Mouse (Mus musculus) midbrain, postnatal 0 days (tissue): ENCODE measurements around the gene Brap. TPM values are rescaled to one million over a fixed set of nuclear protein-coding genes. Genes with fewer than 3 reads are reported as not detected.

Source experiments
- ATAC-seq: fragments of 200-750 bp; cut with Nextera tagmentation; 2 replicates; pipeline ENCODE4 v1.8.0; 2017; ENCODE audit warnings: moderate number of reproducible peaks, mild to moderate bottlenecking, moderate TSS enrichment, moderate library complexity; ENCODE audit not compliant: low FRiP score
- DNase-seq: peaks from one replicate; pipeline ENCODE4 v3.0.0-alpha.2; 2015; ENCODE audit warnings: low spot score
- H3K27ac ChIP-seq: fragments of 300-500 bp; sonication (generic); 2 replicates; pipeline ENCODE4 v1.5.1; 2014; ENCODE audit warnings: low read depth, mild to moderate bottlenecking, low read length, mixed read lengths
- H3K27me3 ChIP-seq: fragments of 300-500 bp; sonication (generic); 2 replicates; pipeline ENCODE4 v1.6.1; 2014; ENCODE audit warnings: low read length, control low read depth, mixed read lengths; ENCODE audit not compliant: insufficient read depth
- H3K36me3 ChIP-seq: fragments of 300-500 bp; sonication (generic); 2 replicates; pipeline ENCODE4 v1.6.1; 2014; ENCODE audit warnings: low read length, control low read depth, mixed read lengths; ENCODE audit not compliant: insufficient read depth
- H3K4me1 ChIP-seq: fragments of 300-500 bp; sonication (generic); 2 replicates; pipeline ENCODE4 v1.6.1; 2014; ENCODE audit warnings: mild to moderate bottlenecking, control low read depth, antibody characterized with exemption, low read length, mixed read lengths; ENCODE audit not compliant: insufficient read depth
- H3K4me2 ChIP-seq: fragments of 300-500 bp; sonication (generic); 2 replicates; pipeline ENCODE4 v1.6.1; 2014; ENCODE audit warnings: low read depth, mild to moderate bottlenecking, low read length, mixed read lengths; ENCODE audit not compliant: poor library complexity, severe bottlenecking
- H3K4me3 ChIP-seq: fragments of 300-500 bp; sonication (generic); 2 replicates; pipeline ENCODE4 v1.5.1; 2014; ENCODE audit warnings: low read depth, mild to moderate bottlenecking, low read length, moderate library complexity
- H3K9ac ChIP-seq: fragments of 300-500 bp; sonication (generic); replicated peaks from 2 replicates; pipeline ENCODE4 v1.6.1; 2014; ENCODE audit warnings: mild to moderate bottlenecking, low read length, moderate library complexity, mixed read lengths; ENCODE audit not compliant: poor library complexity, severe bottlenecking
- H3K9me3 ChIP-seq: fragments of 300-500 bp; sonication (generic); 2 replicates; pipeline ENCODE4 v1.6.1; 2016; ENCODE audit warnings: low read length, control low read depth
- CTCF ChIP-seq: IDR thresholded peaks from 2 replicates; pipeline ENCODE4 v1.5.1; 2016; ENCODE audit warnings: antibody characterized with exemption, mild to moderate bottlenecking
- WGBS: fragments of 180-500 bp; shearing (Covaris S2); extraction: QIAGEN DNeasy Blood & Tissue Kit; methylation state at CpG from one replicate; pipeline ENCODE4 v1.1.7; 2014; 5-methylcytosine and 5-hydroxymethylcytosine counted together
- polyA plus RNA-seq: library from polyadenylated mRNA; unstranded; fragments of >200 nt; fragmentation: Nextera tagmentation; extraction: Ambion mirVana; gene quantifications from 2 replicates; pipeline ENCODE4 v1.2.1, GENCODE M21; 2015
- total RNA-seq: library from RNA; depleted of rRNA; stranded (reverse); fragments of >200 nt; gene quantifications from 2 replicates; pipeline ENCODE4 v1.2.3, GENCODE M21; 2014

The Brap gene
- total and polyA plus RNA-seq, 2 experiments from 2014 or later, result 43.5 to 48.2 TPM

DNA sequence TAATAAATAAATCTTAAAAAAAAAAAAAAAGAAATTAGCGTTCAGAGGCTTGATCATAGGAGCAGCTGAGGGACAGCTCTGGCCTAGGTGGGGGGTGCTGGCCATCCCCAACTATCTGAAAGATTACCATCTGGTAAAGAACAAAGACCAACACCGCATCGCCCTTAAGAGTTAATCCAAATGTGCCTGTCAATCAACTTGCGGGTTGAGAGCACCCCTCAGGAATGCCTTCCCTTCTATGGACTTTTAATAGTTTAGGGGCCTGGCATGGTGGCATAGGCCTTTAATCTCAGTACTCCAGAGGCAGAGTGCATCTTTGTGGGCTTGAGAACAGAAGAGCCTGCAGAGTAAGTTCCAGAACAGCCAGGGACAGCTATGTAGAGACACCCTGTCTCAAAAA, 32.5 kb downstream of the Brap start:
- ATAC-seq, result no peak
- no peak overlapping the region for H3K4me2 ChIP-seq
- H3K27me3 ChIP-seq, result no peaks in the 10 kb centered on the region
- H3K36me3 ChIP-seq, result no peaks in the 10 kb centered on the region
- no peak overlapping the region for H3K4me3 ChIP-seq
- TF ChIP-seq CTCF, result no peak
- 74% methylated on average over 4 of the region's 4 CpGs for WGBS
- DNase-seq, result no peak
- H3K27ac ChIP-seq, result no peak overlapping the region
- H3K9ac ChIP-seq, result no peak overlapping the region
- no peaks in the 10 kb centered on the region for H3K4me1 ChIP-seq
- H3K9me3 ChIP-seq, result no peaks in the 10 kb centered on the region

DNA sequence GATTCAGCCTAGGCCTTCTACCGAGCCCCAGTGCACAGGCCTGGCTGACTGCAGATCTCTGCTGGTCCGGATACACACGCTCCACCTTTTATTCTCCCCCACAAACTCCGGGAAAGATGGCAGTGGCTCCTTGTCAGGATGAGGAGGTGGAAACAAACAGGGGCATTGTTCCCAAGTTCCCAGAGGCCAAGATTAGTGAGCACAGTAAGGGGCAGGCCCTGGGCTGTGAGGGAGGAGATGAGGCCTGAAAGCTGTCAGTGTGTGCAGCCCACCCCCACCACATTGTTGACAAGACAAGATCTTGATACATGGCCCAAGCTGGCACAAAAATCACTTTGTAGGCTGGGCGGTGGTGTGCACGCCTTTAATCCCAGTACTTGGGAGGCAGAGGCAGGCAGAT, 36.4 kb downstream of the Brap start:
- Histone ChIP-seq H3K9ac (no peak overlapping the region), H3K27ac (no peak overlapping the region), H3K36me3 (no peaks in the 10 kb centered on the region), H3K4me1 (no peaks in the 10 kb centered on the region), H3K4me3 (no peak overlapping the region), H3K27me3 (no peaks in the 10 kb centered on the region), H3K9me3 (no peaks in the 10 kb centered on the region), H3K4me2 (no peak overlapping the region)
- WGBS, result 35% methylated on average over 6 of the region's 6 CpGs
- DNase-seq (no peak), ATAC-seq (no peak)
- TF ChIP-seq CTCF, result no peak

- no peaks in the 10 kb centered on the region for H3K9me3 ChIP-seq
- H3K27ac ChIP-seq, result no peak overlapping the region
- no peaks in the 10 kb centered on the region for H3K27me3 ChIP-seq
- WGBS, result 42% methylated on average over 5 of the region's 5 CpGs
- H3K9ac ChIP-seq, result no peak overlapping the region
- DNase-seq (no peak), ATAC-seq (no peak)
- H3K4me3 ChIP-seq, result no peak overlapping the region
- H3K4me2 ChIP-seq, result no peak overlapping the region
- H3K4me1 ChIP-seq, result no peaks in the 10 kb centered on the region
- no peaks in the 10 kb centered on the region for H3K36me3 ChIP-seq
- TF ChIP-seq CTCF, result no peak
Observed at GRCm38 (mm10) chr5:121699891-121700290, 39.5 kb downstream of the Brap start.

GRCm38 (mm10) chr5:121700496-121700895, 40.1 kb downstream of the Brap start:
- Histone ChIP-seq H3K4me1 (no peaks in the 10 kb centered on the region), H3K27me3 (no peaks in the 10 kb centered on the region), H3K4me2 (no peak overlapping the region), H3K9ac (no peak overlapping the region), H3K36me3 (no peaks in the 10 kb centered on the region), H3K9me3 (no peaks in the 10 kb centered on the region), H3K27ac (no peak overlapping the region), H3K4me3 (no peak overlapping the region)
- DNase-seq (no peak), ATAC-seq (no peak)
- TF ChIP-seq CTCF, result no peak
- WGBS, result 31% methylated on average over 11 of the region's 11 CpGs

DNA sequence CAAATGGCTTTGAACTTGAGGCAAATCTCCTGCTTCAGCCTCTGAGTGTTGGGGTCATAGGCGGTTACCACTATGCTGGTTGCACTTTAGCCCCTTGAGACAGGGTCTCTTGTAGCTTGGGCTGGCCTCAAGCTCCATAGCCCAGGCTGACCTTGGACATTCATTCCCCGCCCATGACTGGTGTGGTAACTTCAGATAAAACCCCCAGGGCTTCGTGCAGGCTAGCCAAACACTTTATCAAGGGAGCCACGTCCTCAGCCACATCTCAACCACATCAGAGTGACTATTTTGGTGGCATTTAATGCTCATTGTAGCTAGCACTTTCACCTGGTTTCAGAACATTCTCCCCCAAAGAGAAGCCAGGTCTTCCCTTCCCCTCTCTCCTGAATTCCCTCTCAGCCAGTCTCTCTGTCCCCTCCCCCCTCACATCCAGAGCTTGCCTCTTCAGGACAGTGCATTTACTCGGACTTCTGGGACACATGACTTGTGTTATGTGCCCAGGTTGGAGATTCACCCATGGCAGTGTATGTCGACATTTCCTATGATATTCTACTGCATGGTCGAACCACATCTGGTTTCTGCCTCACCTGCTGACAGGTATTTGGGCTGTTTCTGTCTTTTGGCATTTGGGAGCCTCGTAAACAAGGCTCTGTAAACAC, 40.9 kb downstream of the Brap start:
- ATAC-seq (no peak), DNase-seq (no peak)
- Histone ChIP-seq H3K9ac (no peak overlapping the region), H3K4me1 (no peaks in the 10 kb centered on the region), H3K4me3 (no peak overlapping the region), H3K4me2 (no peak overlapping the region), H3K27me3 (no peaks in the 10 kb centered on the region), H3K27ac (no peak overlapping the region), H3K9me3 (no peaks in the 10 kb centered on the region), H3K36me3 (no peaks in the 10 kb centered on the region)
- TF ChIP-seq CTCF, result no peak
- 61% methylated on average over 8 of the region's 8 CpGs for WGBS

DNA sequence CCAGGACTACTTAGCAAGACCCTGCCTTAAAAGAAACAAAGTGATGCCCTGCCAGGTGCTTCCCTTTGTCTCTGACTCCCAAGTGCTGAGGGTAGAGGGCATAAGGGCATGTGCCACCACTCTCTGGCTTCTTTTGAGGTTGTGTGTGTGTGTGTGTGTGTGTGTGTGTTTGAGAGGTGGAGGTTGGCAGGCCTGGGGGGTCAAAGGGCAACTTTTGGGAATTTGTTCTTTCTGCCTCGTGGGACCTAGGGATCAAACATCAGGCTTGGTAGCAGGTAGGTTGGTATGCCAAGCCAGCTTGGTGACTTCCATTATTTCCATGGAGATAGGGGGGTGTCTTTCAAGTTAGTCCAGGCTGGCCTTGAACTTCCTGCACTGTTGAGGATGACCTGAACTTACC, 43.0 kb downstream of the Brap start:
- 61% methylated on average over 1 of the region's 1 CpGs for WGBS
- H3K4me3 ChIP-seq, result no peak overlapping the region
- H3K9ac ChIP-seq, result no peak overlapping the region
- H3K9me3 ChIP-seq, result no peaks in the 10 kb centered on the region
- no peaks in the 10 kb centered on the region for H3K27me3 ChIP-seq
- ATAC-seq (no peak), DNase-seq (no peak)
- TF ChIP-seq CTCF, result no peak
- no peak overlapping the region for H3K27ac ChIP-seq
- no peak overlapping the region for H3K4me2 ChIP-seq
- H3K36me3 ChIP-seq, result no peaks in the 10 kb centered on the region
- no peaks in the 10 kb centered on the region for H3K4me1 ChIP-seq
